Mouse (Mus musculus) spleen, adult 2 months (tissue): ENCODE measurements at regions not wholly inside any gene's neighbourhood (a gene's known extent, or its start where the extent isn't known, plus 50 kb on each side); places are given as distances from the start of the nearest gene placed in this dataset.

ENCODE experiments used
- CTCF ChIP-seq: fragments of 200-500 bp; IDR thresholded peaks from 2 replicates; pipeline ENCODE4 v1.5.1; 2011; ENCODE audit warnings: mild to moderate bottlenecking, inconsistent platforms; ENCODE audit not compliant: insufficient read depth, insufficient read length, insufficient replicate concordance; ENCODE audit errors: extremely low read depth
- POLR2A ChIP-seq: fragments of 200-500 bp; IDR thresholded peaks from 2 replicates; pipeline ENCODE4 v1.6.1; 2011; ENCODE audit warnings: low read depth, low read length, inconsistent platforms

- no peak for TF ChIP-seq CTCF
- no peak for TF ChIP-seq POLR2A
These were observed 391.4 kb downstream of the Car8 start for GRCm38 (mm10) chr4:7847411-7847810.
